Mouse (Mus musculus): ENCODE data around the gene Trp53i13. TPM values are rescaled to one million over a fixed set of nuclear protein-coding genes. Genes with fewer than 3 reads are reported as not detected.

The Trp53i13 gene
- polyA plus RNA-seq, 1 experiment from 2014 or later = 57.8 TPM

DNA sequence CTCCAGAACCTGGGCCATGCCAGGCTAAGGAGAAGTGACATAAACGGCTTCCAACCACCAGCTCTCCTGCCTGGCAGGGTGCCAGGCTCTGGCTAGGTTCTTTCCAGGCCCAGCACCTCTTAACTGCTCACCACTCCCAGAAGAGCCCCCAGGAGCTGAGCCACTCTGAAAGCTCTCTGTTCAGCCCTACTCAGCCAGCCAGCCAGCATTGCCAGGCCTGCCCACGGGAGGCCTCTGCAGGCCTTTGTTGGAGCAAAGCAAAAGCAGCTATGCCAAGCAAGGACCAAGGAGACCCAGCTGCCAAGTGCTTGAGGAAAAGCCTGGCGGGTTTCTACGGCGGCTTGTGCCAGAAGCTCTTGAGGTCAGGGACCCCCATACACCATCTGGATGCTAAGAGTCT lies 29.0 kb downstream of the Trp53i13 start:
- ATAC-seq (ENCODE audit: low FRiP score, low read depth) = no peak
- H3K9me3 ChIP-seq = no peaks in the 10 kb centered on the region
- no peaks in the 10 kb centered on the region for H3K27me3 ChIP-seq
- 47% methylated on average over 5 of the region's 5 CpGs for WGBS
- H3K4me1 ChIP-seq = peaks cover 69% of the 10 kb centered on the region
- H3K4me3 ChIP-seq = 0 out of 2 replicates have a peak overlapping the region, but pooled peaks have one; percentile 4
- peak overlapping the region; percentile 96 for H3K4me2 ChIP-seq (replicated peaks)
- peak overlapping the region; percentile 50 for H3K9ac ChIP-seq
- peak overlapping the region; percentile 53; the same call in 1 of the 2 replicates for H3K27ac ChIP-seq
- no peaks in the 10 kb centered on the region for H3K36me3 ChIP-seq

- Histone ChIP-seq H3K4me2 (replicated peaks) (peak overlapping the region; percentile 42), H3K27me3 (no peaks in the 10 kb centered on the region), H3K9me3 (no peaks in the 10 kb centered on the region), H3K27ac (peak overlapping the region; percentile 69; the same call in 1 of the 2 replicates), H3K9ac (no peak overlapping the region), H3K4me1 (peaks cover 55% of the 10 kb centered on the region), H3K36me3 (no peaks in the 10 kb centered on the region), H3K4me3 (no peak overlapping the region)
- ATAC-seq (ENCODE audit: low FRiP score, low read depth) = 0 out of 2 replicates have a peak, but pooled peaks have one; percentile 9
- 20% methylated on average over 6 of the region's 6 CpGs for WGBS
Observed at GRCm38 (mm10) chr11:77485229-77485628, 30.6 kb downstream of the Trp53i13 start.

DNA sequence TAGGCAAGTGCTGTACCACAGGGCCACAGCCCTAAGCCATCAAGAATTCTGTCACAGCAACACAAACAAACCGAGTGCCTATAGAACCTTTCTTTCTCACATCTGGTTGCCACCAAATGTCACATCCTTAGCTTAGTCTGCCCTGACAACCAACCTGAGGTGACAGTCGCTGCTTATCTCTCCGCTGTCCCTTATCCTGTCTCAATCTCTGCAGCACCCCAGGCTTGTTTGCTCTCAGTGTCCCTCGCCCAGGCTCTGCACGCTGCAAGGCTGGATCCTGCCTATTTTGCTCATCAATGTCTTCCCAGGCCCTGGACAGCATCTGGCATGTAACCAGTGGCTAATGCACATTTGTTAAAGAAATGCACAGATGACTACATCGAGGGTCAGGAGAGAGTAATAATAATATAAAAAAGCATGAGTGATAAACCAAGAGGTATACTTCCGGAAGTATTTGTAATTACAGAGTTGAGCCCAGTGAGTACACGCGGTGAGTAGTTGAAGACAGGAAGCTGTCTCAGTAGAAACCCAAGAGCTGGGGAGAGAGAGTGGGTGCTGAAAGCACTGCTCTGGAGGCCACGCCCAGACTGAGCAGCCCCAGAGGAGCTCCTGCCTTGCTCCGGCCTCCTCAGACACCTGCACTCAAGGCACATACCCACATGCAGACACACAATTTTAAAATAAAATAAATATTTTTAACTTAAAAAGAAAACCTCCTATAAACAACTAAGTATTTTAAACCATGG lies 32.1 kb downstream of the Trp53i13 start:
- Histone ChIP-seq H3K36me3 (no peaks in the 10 kb centered on the region), H3K4me1 (peaks cover 49% of the 10 kb centered on the region), H3K9me3 (no peaks in the 10 kb centered on the region), H3K4me2 (replicated peaks) (no peak overlapping the region), H3K27ac (no peak overlapping the region), H3K4me3 (no peak overlapping the region), H3K9ac (no peak overlapping the region), H3K27me3 (no peaks in the 10 kb centered on the region)
- ATAC-seq (ENCODE audit: low FRiP score, low read depth) = no peak
- WGBS = 56% methylated on average over 11 of the region's 11 CpGs

DNA sequence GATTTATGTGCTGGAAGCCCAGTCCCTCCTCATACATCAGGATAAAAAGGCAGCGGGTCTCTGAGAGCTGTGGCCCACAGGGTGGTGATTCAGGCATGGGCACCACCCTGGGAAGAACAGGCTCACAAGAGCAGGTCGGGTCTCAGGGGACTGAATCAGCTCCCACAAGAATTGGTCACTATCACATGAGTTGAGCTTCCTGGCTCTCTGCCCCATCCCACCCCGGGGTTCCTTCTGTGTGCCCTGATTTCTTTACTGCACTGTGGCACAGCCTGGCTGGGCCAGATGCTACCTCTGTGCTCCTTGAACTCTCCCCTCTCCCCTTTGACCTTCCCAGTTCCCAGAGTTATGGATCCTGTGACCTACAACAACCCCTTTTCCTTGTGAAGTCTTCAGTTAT lies 32.7 kb downstream of the Trp53i13 start:
- Histone ChIP-seq H3K9ac (no peak overlapping the region), H3K4me3 (no peak overlapping the region), H3K27me3 (no peaks in the 10 kb centered on the region), H3K4me2 (replicated peaks) (no peak overlapping the region), H3K9me3 (no peaks in the 10 kb centered on the region), H3K36me3 (no peaks in the 10 kb centered on the region), H3K4me1 (peaks cover 42% of the 10 kb centered on the region), H3K27ac (no peak overlapping the region)
- WGBS = 70% methylated on average over 3 of the region's 3 CpGs
- no peak for ATAC-seq (ENCODE audit: low FRiP score, low read depth)

DNA sequence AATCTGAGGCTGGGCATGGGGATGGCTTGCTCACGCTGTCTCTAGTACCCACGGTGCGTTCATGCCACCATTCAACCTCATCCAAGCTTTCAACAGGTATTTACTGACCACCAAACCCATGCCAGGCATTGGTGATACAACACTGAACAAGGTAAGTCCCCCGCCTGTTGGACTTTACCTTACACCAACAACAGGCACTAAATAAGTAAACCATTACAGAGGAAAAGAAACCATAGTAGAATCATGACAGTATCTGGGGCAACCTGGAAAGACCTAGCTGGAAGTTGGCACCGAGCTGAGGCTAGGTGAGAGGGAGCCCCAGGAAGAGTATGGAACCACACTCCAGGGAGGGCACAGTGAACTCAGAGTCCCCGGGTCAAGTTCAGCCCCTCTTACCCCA lies 38.9 kb downstream of the Trp53i13 start:
- H3K4me2 ChIP-seq (replicated peaks) = no peak overlapping the region
- H3K4me1 ChIP-seq = no peaks in the 10 kb centered on the region
- H3K4me3 ChIP-seq = no peak overlapping the region
- 93% methylated on average over 6 of the region's 6 CpGs for WGBS
- H3K9me3 ChIP-seq = no peaks in the 10 kb centered on the region
- H3K27me3 ChIP-seq = no peaks in the 10 kb centered on the region
- no peak overlapping the region for H3K9ac ChIP-seq
- peaks cover 40% of the 10 kb centered on the region for H3K36me3 ChIP-seq
- ATAC-seq (ENCODE audit: low FRiP score, low read depth) = no peak
- H3K27ac ChIP-seq = no peak overlapping the region

GRCm38 (mm10) chr11:77476216-77476615 lies 39.6 kb downstream of the Trp53i13 start:
- peaks cover 47% of the 10 kb centered on the region for H3K36me3 ChIP-seq
- no peak overlapping the region for H3K9ac ChIP-seq
- no peaks in the 10 kb centered on the region for H3K4me1 ChIP-seq
- no peak overlapping the region for H3K4me2 ChIP-seq (replicated peaks)
- ATAC-seq (ENCODE audit: low FRiP score, low read depth) = no peak
- WGBS = 95% methylated on average over 14 of the region's 14 CpGs
- H3K27me3 ChIP-seq = no peaks in the 10 kb centered on the region
- no peaks in the 10 kb centered on the region for H3K9me3 ChIP-seq
- no peak overlapping the region for H3K27ac ChIP-seq
- no peak overlapping the region for H3K4me3 ChIP-seq

DNA sequence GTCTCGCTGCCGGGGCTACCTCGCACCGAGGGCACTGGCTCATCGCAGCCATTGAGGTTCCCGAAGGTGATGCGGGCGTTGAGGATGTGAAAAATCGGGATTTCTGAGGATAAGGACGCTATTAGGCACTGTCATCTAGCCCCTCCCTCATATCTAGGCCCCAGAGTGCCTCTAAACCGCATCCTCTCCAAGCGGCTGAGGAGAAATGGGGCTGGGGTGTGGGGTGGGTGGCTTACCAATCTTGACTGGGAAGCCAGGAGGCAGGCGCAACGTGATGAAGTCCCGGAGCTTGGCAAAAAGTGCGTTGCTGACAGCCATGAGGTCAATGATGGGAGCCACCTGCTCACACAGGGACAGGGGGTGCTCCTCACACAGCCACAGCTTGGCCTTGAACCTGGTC lies 43.0 kb downstream of the Trp53i13 start:
- Histone ChIP-seq H3K4me2 (replicated peaks) (no peak overlapping the region), H3K27me3 (peaks cover 22% of the 10 kb centered on the region), H3K9ac (no peak overlapping the region), H3K4me3 (no peak overlapping the region), H3K36me3 (peaks cover 58% of the 10 kb centered on the region), H3K9me3 (no peaks in the 10 kb centered on the region), H3K4me1 (peaks cover 7% of the 10 kb centered on the region), H3K27ac (no peak overlapping the region)
- no peak for ATAC-seq (ENCODE audit: low FRiP score, low read depth)
- WGBS = 93% methylated on average over 16 of the region's 16 CpGs

GRCm38 (mm10) chr11:77471407-77471806 lies 44.4 kb downstream of the Trp53i13 start:
- Histone ChIP-seq H3K9me3 (no peaks in the 10 kb centered on the region), H3K4me3 (no peak overlapping the region), H3K4me2 (replicated peaks) (no peak overlapping the region), H3K27ac (no peak overlapping the region), H3K27me3 (peaks cover 36% of the 10 kb centered on the region), H3K36me3 (peaks cover 52% of the 10 kb centered on the region), H3K9ac (no peak overlapping the region), H3K4me1 (peaks cover 17% of the 10 kb centered on the region)
- 69% methylated on average over 29 of the region's 29 CpGs for WGBS
- no peak for ATAC-seq (ENCODE audit: low FRiP score, low read depth)

- 82% methylated on average over 9 of the region's 9 CpGs for WGBS
- no peak overlapping the region for H3K4me2 ChIP-seq (replicated peaks)
- no peak overlapping the region for H3K9ac ChIP-seq
- H3K9me3 ChIP-seq = no peaks in the 10 kb centered on the region
- no peak overlapping the region for H3K4me3 ChIP-seq
- H3K4me1 ChIP-seq = peaks cover 17% of the 10 kb centered on the region
- peaks cover 66% of the 10 kb centered on the region for H3K27me3 ChIP-seq
- peaks cover 32% of the 10 kb centered on the region for H3K36me3 ChIP-seq
- ATAC-seq (ENCODE audit: low FRiP score, low read depth) = no peak
- H3K27ac ChIP-seq = no peak overlapping the region
Observed at GRCm38 (mm10) chr11:77468397-77468796, 47.4 kb downstream of the Trp53i13 start.

GRCm38 (mm10) chr11:77467784-77468183 lies 48.0 kb downstream of the Trp53i13 start:
- no peak overlapping the region for H3K27ac ChIP-seq
- no peak for ATAC-seq (ENCODE audit: low FRiP score, low read depth)
- H3K9me3 ChIP-seq = no peaks in the 10 kb centered on the region
- peak overlapping the region; percentile 38; the same call in 1 of the 2 replicates for H3K4me2 ChIP-seq (replicated peaks)
- H3K27me3 ChIP-seq = peaks cover 72% of the 10 kb centered on the region
- H3K9ac ChIP-seq = no peak overlapping the region
- peaks cover 20% of the 10 kb centered on the region for H3K4me1 ChIP-seq
- H3K4me3 ChIP-seq = peak overlapping the region; percentile 2; the same call in 1 of the 2 replicates
- WGBS = 13% methylated on average over 20 of the region's 20 CpGs
- peaks cover 26% of the 10 kb centered on the region for H3K36me3 ChIP-seq

GRCm38 (mm10) chr11:77467157-77467556 lies 48.6 kb downstream of the Trp53i13 start:
- WGBS = 6% methylated on average over 16 of the region's 25 CpGs
- H3K27me3 ChIP-seq = peaks cover 79% of the 10 kb centered on the region
- ATAC-seq (ENCODE audit: low FRiP score, low read depth) = no peak
- H3K4me3 ChIP-seq = 0 out of 2 replicates have a peak overlapping the region, but pooled peaks have one; percentile 12
- H3K9ac ChIP-seq = no peak overlapping the region
- peaks cover 23% of the 10 kb centered on the region for H3K4me1 ChIP-seq
- H3K27ac ChIP-seq = no peak overlapping the region
- no peaks in the 10 kb centered on the region for H3K9me3 ChIP-seq
- peaks cover 20% of the 10 kb centered on the region for H3K36me3 ChIP-seq
- peak overlapping the region; percentile 38 for H3K4me2 ChIP-seq (replicated peaks)

DNA sequence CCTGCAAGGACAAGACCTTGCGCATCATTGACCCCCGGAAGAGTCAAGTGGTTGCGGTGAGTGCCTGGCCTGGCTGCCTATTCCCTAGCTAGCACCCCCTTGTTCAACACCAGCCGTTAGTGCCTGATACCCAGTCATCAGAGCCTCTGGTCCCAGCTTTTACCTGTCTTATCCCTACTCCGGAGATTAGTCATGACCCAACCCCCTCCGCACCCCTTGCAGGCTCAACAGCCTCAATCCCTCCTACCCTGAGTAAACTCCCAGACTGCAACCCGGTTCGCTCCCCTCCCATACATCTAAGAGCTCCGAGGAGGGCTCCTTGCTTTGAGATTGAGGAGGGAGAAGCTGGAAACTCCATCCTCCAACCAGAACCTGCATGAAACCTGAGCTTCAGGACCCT lies 49.2 kb downstream of the Trp53i13 start:
- Histone ChIP-seq H3K27ac (no peak overlapping the region), H3K4me3 (no peak overlapping the region; the same call in 1 of the 2 replicates), H3K36me3 (peaks cover 14% of the 10 kb centered on the region), H3K4me2 (replicated peaks) (peak overlapping the region; percentile 38), H3K4me1 (peaks cover 23% of the 10 kb centered on the region), H3K9me3 (no peaks in the 10 kb centered on the region), H3K27me3 (peaks cover 85% of the 10 kb centered on the region), H3K9ac (no peak overlapping the region)
- ATAC-seq (ENCODE audit: low FRiP score, low read depth) = no peak
- 34% methylated on average over 9 of the region's 9 CpGs for WGBS

GRCm38 (mm10) chr11:77465111-77465510 lies 50.7 kb downstream of the Trp53i13 start:
- Histone ChIP-seq H3K27me3 (peaks cover 97% of the 10 kb centered on the region), H3K4me3 (no peak overlapping the region), H3K4me1 (peaks cover 18% of the 10 kb centered on the region), H3K36me3 (no peaks in the 10 kb centered on the region), H3K9me3 (no peaks in the 10 kb centered on the region), H3K4me2 (replicated peaks) (no peak overlapping the region), H3K9ac (no peak overlapping the region), H3K27ac (no peak overlapping the region)
- 61% methylated on average over 3 of the region's 3 CpGs for WGBS
- no peak for ATAC-seq (ENCODE audit: low FRiP score, low read depth)

All from limb, embryonic 13.5 days (tissue).